Mouse (Mus musculus): Measurements from ENCODE around the gene Pnldc1.

The Pnldc1 gene

GRCm38 (mm10) chr17:12854386-12854785 lies 55.6 kb downstream of the Pnldc1 start:
- no peak for DNase-seq

- no peak for DNase-seq
These were observed 56.2 kb downstream of the Pnldc1 start for GRCm38 (mm10) chr17:12853821-12854220.

GRCm38 (mm10) chr17:12851689-12852088 lies 58.3 kb downstream of the Pnldc1 start:
- no peak for DNase-seq

- DNase-seq = no peak
These were observed 60.1 kb downstream of the Pnldc1 start for GRCm38 (mm10) chr17:12849778-12850382.

- no peak for DNase-seq
These were observed 62.3 kb downstream of the Pnldc1 start for GRCm38 (mm10) chr17:12847736-12848135.

- DNase-seq = peak; percentile 45
These were observed 63.6 kb downstream of the Pnldc1 start for GRCm38 (mm10) chr17:12846474-12846873.

- DNase-seq = no peak
These were observed 64.2 kb downstream of the Pnldc1 start for GRCm38 (mm10) chr17:12845862-12846261.

GRCm38 (mm10) chr17:12844540-12844939 lies 65.5 kb downstream of the Pnldc1 start:
- DNase-seq = no peak

GRCm38 (mm10) chr17:12843826-12844225 lies 66.2 kb downstream of the Pnldc1 start:
- DNase-seq = no peak

- DNase-seq = no peak
These were observed 70.4 kb downstream of the Pnldc1 start for GRCm38 (mm10) chr17:12839475-12840267.

Data from kidney, postnatal 10 days (tissue).